Mouse (Mus musculus): ENCODE results near the gene Pbx1. TPM values are rescaled to one million over a fixed set of nuclear protein-coding genes. Genes with fewer than 3 reads are reported as not detected.

The Pbx1 gene
- polyA plus RNA-seq, 1 experiment = 0.08 TPM

GRCm38 (mm10) chr1:168457191-168457747, 25.2 kb upstream of the Pbx1 start:
- H3K9me3 ChIP-seq (ENCODE audit: control insufficient read depth, low read length) = no peaks in the 10 kb centered on the region
- TF ChIP-seq GATA1 (IDR thresholded peaks at IDR 0.05; ENCODE audit: low read length) (no peak), TAL1 (IDR thresholded peaks at IDR 0.05; ENCODE audit: low read length) (no peak)
- no peaks in the 10 kb centered on the region for H3K4me1 ChIP-seq (ENCODE audit: control insufficient read depth)
- H3K4me3 ChIP-seq (replicated peaks) = no peak overlapping the region
- no peaks in the 10 kb centered on the region for H3K27me3 ChIP-seq (ENCODE audit: control insufficient read depth)
- no peaks in the 10 kb centered on the region for H3K36me3 ChIP-seq (ENCODE audit: control insufficient read depth)

- no peaks in the 10 kb centered on the region for H3K36me3 ChIP-seq (ENCODE audit: control insufficient read depth)
- no peaks in the 10 kb centered on the region for H3K27me3 ChIP-seq (ENCODE audit: control insufficient read depth)
- H3K9me3 ChIP-seq (ENCODE audit: control insufficient read depth, low read length) = no peaks in the 10 kb centered on the region
- H3K4me1 ChIP-seq (ENCODE audit: control insufficient read depth) = no peaks in the 10 kb centered on the region
- no peak overlapping the region for H3K4me3 ChIP-seq (replicated peaks)
- TF ChIP-seq TAL1 (IDR thresholded peaks at IDR 0.05; ENCODE audit: low read length) = no peak
- no peak for TF ChIP-seq GATA1 (IDR thresholded peaks at IDR 0.05; ENCODE audit: low read length)
Observed at GRCm38 (mm10) chr1:168455178-168455577, 23.1 kb upstream of the Pbx1 start.

DNA sequence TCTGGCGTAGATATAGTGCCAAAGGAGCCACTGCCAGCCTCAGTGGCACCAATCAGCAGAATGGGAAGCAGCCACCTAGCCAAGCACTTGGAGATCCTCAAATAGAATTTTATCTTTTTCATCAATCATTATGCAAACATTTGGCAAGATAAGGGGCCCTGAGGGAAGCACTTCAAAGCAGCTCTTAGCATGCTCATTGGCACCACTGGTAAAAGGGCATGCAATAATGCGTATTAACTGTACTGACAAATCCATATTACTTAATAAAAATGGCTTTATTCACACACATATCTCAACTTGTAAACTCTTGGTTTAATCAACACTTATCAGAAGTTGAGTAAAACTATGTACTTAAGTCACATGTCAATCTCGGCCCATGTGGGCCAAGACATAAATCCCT, 1.6 kb upstream of the Pbx1 start:
- TF ChIP-seq TAL1 (IDR thresholded peaks at IDR 0.05; ENCODE audit: low read length) (no peak), GATA1 (IDR thresholded peaks at IDR 0.05; ENCODE audit: low read length) (no peak)
- no peaks in the 10 kb centered on the region for H3K36me3 ChIP-seq (ENCODE audit: control insufficient read depth)
- peaks cover 15% of the 10 kb centered on the region for H3K4me1 ChIP-seq (ENCODE audit: control insufficient read depth)
- H3K9me3 ChIP-seq (ENCODE audit: control insufficient read depth, low read length) = no peaks in the 10 kb centered on the region
- no peak overlapping the region for H3K4me3 ChIP-seq (replicated peaks)
- peaks cover 25% of the 10 kb centered on the region for H3K27me3 ChIP-seq (ENCODE audit: control insufficient read depth)

GRCm38 (mm10) chr1:168432281-168432725, 233 bp upstream of the Pbx1 start:
- Histone ChIP-seq H3K9me3 (ENCODE audit: control insufficient read depth, low read length) (no peaks in the 10 kb centered on the region), H3K4me3 (replicated peaks) (peak overlapping the region; percentile 60), H3K4me1 (ENCODE audit: control insufficient read depth) (peaks cover 15% of the 10 kb centered on the region), H3K27me3 (ENCODE audit: control insufficient read depth) (peaks cover 25% of the 10 kb centered on the region), H3K36me3 (ENCODE audit: control insufficient read depth) (no peaks in the 10 kb centered on the region)
- TF ChIP-seq GATA1 (IDR thresholded peaks at IDR 0.05; ENCODE audit: low read length) (no peak), TAL1 (IDR thresholded peaks at IDR 0.05; ENCODE audit: low read length) (no peak)

DNA sequence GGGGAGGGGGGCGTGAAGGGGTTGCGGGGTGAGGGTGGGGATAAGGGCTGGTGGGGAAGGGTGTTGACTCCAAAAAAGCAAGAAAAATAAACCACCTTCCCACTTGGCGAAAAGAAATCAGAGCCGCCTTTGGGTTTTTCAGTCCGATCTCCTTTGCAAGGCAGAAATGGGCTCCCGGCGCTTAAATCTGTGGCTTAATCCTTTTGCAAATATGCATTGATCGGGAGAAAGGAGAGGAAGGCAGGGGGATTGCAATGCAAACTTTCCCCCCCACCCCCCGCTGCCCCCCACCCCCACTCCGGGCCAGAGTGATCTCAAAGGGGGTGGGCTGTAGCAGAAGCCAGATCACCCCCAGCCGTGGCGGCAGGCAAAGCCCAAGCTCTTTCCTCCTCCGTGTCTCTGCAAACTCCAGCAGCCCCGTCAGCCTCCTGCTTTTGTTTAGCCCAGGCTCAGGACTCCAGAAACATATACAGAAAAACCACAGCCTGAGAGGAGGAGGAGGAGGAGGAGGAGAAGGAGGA, 299 bp downstream of the Pbx1 start:
- H3K36me3 ChIP-seq (ENCODE audit: control insufficient read depth) = no peaks in the 10 kb centered on the region
- H3K4me3 ChIP-seq (replicated peaks) = peak overlapping the region; percentile 60
- no peaks in the 10 kb centered on the region for H3K9me3 ChIP-seq (ENCODE audit: control insufficient read depth, low read length)
- H3K27me3 ChIP-seq (ENCODE audit: control insufficient read depth) = peaks cover 25% of the 10 kb centered on the region
- peaks cover 15% of the 10 kb centered on the region for H3K4me1 ChIP-seq (ENCODE audit: control insufficient read depth)
- TF ChIP-seq GATA1 (IDR thresholded peaks at IDR 0.05; ENCODE audit: low read length) = no peak

- Histone ChIP-seq H3K4me3 (replicated peaks) (peak overlapping the region; percentile 60), H3K27me3 (ENCODE audit: control insufficient read depth) (peaks cover 25% of the 10 kb centered on the region)
Observed at GRCm38 (mm10) chr1:168430868-168431710, 981 bp downstream of the Pbx1 start.

GRCm38 (mm10) chr1:168429856-168430644, 2.0 kb downstream of the Pbx1 start:
- H3K4me3 ChIP-seq (replicated peaks) = no peak overlapping the region
- H3K4me1 ChIP-seq (ENCODE audit: control insufficient read depth) = peaks cover 15% of the 10 kb centered on the region
- TF ChIP-seq GATA1 (IDR thresholded peaks at IDR 0.05; ENCODE audit: low read length) (no peak), TAL1 (IDR thresholded peaks at IDR 0.05; ENCODE audit: low read length) (no peak)
- H3K9me3 ChIP-seq (ENCODE audit: control insufficient read depth, low read length) = no peaks in the 10 kb centered on the region
- no peaks in the 10 kb centered on the region for H3K36me3 ChIP-seq (ENCODE audit: control insufficient read depth)
- H3K27me3 ChIP-seq (ENCODE audit: control insufficient read depth) = peaks cover 25% of the 10 kb centered on the region

More at GRCm38 (mm10) chr1:168430868-168431710, 981 bp downstream of the Pbx1 start:
- Histone ChIP-seq H3K36me3 (ENCODE audit: control insufficient read depth) (no peaks in the 10 kb centered on the region), H3K9me3 (ENCODE audit: control insufficient read depth, low read length) (no peaks in the 10 kb centered on the region), H3K4me1 (ENCODE audit: control insufficient read depth) (peaks cover 15% of the 10 kb centered on the region)
- TF ChIP-seq GATA1 (IDR thresholded peaks at IDR 0.05; ENCODE audit: low read length) = no peak
- no peak for TF ChIP-seq TAL1 (IDR thresholded peaks at IDR 0.05; ENCODE audit: low read length)

GRCm38 (mm10) chr1:168429406-168429805, 2.7 kb downstream of the Pbx1 start:
- Histone ChIP-seq H3K27me3 (ENCODE audit: control insufficient read depth) (peaks cover 25% of the 10 kb centered on the region), H3K4me1 (ENCODE audit: control insufficient read depth) (peaks cover 15% of the 10 kb centered on the region), H3K36me3 (ENCODE audit: control insufficient read depth) (no peaks in the 10 kb centered on the region), H3K9me3 (ENCODE audit: control insufficient read depth, low read length) (no peaks in the 10 kb centered on the region), H3K4me3 (replicated peaks) (no peak overlapping the region)
- TF ChIP-seq TAL1 (IDR thresholded peaks at IDR 0.05; ENCODE audit: low read length) (no peak), GATA1 (IDR thresholded peaks at IDR 0.05; ENCODE audit: low read length) (no peak)

GRCm38 (mm10) chr1:168428255-168428654, 3.8 kb downstream of the Pbx1 start:
- TF ChIP-seq TAL1 (IDR thresholded peaks at IDR 0.05; ENCODE audit: low read length) (no peak), GATA1 (IDR thresholded peaks at IDR 0.05; ENCODE audit: low read length) (no peak)
- H3K27me3 ChIP-seq (ENCODE audit: control insufficient read depth) = peaks cover 25% of the 10 kb centered on the region
- no peaks in the 10 kb centered on the region for H3K36me3 ChIP-seq (ENCODE audit: control insufficient read depth)
- no peak overlapping the region for H3K4me3 ChIP-seq (replicated peaks)
- no peaks in the 10 kb centered on the region for H3K9me3 ChIP-seq (ENCODE audit: control insufficient read depth, low read length)
- H3K4me1 ChIP-seq (ENCODE audit: control insufficient read depth) = peaks cover 15% of the 10 kb centered on the region
